Mouse (Mus musculus): Measurements from ENCODE around the gene Scgb1b30.

GRCm38 (mm10) chr7:34134336-34134735 is 39.1 kb downstream of the Scgb1b30 start:
- TF ChIP-seq CTCF (IDR thresholded peaks at IDR 0.05; ENCODE audit: extremely low read depth, insufficient read depth, insufficient read length, insufficient replicate concordance), result no peak
- no peak for TF ChIP-seq POLR2A (IDR thresholded peaks at IDR 0.05; ENCODE audit: low read depth, low read length)
